Mouse (Mus musculus) heart, adult 2 months (tissue): Measurements from ENCODE around the gene Slc38a9.

Source experiments
- CTCF ChIP-seq: fragments of 200-600 bp; IDR thresholded peaks from 2 replicates; pipeline ENCODE4 v1.8.1; 2022; ENCODE audit warnings: antibody characterized with exemption, mild to moderate bottlenecking, moderate library complexity
- EP300 ChIP-seq: fragments of 200-500 bp; IDR thresholded peaks from 2 replicates; pipeline ENCODE4 v1.6.1; 2011; ENCODE audit warnings: low read depth, low read length, control low read depth; ENCODE audit not compliant: insufficient read depth
- POLR2A ChIP-seq: fragments of 200-500 bp; IDR thresholded peaks from 2 replicates; pipeline ENCODE4 v1.6.1; 2011; ENCODE audit warnings: mild to moderate bottlenecking, low read depth, low read length, control low read depth; ENCODE audit not compliant: insufficient read depth

DNA sequence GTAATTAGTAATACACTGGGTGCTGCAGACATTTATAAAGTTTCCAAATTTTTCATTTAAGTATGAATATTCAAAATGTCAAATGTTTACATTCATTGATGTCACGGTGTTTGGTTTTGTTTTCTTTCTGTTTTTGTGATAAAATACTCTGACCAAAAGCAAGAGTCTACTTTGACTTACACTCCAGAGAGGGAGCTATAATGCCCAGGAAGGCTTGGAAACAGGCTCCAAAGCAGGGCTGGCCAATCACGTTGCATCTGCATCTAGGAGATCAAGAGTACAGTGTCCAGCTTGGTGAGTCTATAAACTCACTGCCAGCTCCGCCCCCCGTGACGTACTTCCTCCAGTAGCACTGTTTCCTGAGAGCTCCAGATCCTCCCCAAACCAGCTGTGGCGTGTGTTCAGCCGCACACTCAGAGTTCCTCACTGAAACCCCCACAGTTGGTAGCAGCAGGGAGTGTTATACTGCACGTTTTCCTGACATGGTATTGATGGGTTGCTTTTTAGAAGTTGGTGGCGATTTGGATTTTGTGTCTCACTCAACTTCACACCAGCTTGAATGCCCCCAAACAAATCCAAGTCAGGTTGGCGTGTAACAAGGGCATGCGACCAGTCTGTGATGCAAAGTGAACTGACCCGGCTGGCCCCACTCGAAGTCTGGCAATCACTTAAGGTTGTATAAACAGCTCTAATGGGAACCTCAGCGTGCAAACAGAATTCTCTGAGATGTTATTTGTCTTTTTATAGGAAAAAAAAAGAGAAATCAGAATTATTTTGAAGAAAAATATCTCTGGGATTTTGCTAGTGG lies 74.6 kb downstream of the Slc38a9 start:
- TF ChIP-seq POLR2A (0 out of 2 replicates have a peak, but pooled peaks have one; percentile 34), EP300 (0 out of 2 replicates have a peak, but pooled peaks have one; percentile 49), CTCF (no peak)
